Mouse (Mus musculus) kidney, adult 2 months (tissue): Measurements from ENCODE around the gene Tradd.

Source experiments
- CTCF ChIP-seq: fragments of 200-500 bp; conservative IDR thresholded peaks from 2 replicates; pipeline ENCODE4 v1.5.1; 2011; ENCODE audit warnings: low read depth, mild to moderate bottlenecking, control low read depth, low read length, moderate library complexity, mixed read lengths; ENCODE audit not compliant: insufficient read depth, insufficient read length
- POLR2A ChIP-seq: fragments of 200-500 bp; IDR thresholded peaks from one replicate; pipeline ENCODE4 v1.6.1; 2011; ENCODE audit warnings: low read depth, low read length, control low read depth

- TF ChIP-seq CTCF (no peak), POLR2A (no peak)
These were observed 26.8 kb downstream of the Tradd start for GRCm38 (mm10) chr8:105237442-105238142.
